Mouse (Mus musculus): ENCODE results near the gene Tead1.

DNA sequence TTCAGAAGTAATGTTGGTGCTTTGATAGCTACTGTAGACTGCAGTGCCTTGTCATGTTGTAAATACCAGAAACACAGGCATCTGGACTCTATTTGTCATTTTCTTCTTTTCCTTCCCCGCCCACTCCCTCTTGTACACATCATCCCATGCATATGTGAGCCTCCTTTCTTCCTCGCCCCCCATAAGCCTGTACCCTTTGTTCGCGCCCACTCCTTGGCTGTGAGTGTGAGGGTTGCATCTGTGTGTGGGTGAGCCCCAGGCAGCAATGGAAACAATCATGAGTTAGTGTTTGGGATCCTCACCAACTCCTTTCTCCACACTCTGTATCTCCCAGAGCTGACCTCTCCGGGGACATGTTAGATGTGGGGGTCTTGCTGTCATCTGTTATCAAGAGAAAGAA lies 183.0 kb downstream of the Tead1 start:
- TF ChIP-seq POLR2A (IDR thresholded peaks at IDR 0.05; ENCODE audit: insufficient read depth, low read length) (no peak), CTCF (IDR thresholded peaks at IDR 0.05; ENCODE audit: low read depth, low read length) (no peak)
